Mouse (Mus musculus) erythroblast, adult 5-6 weeks (primary cell): ENCODE results near the gene Tnfrsf8. TPM values are rescaled to one million over a fixed set of nuclear protein-coding genes. Genes with fewer than 3 reads are reported as not detected.
"Not testable (repeated sequence)": the region's sequence is repeated elsewhere in the genome, so short reads cannot be mapped to it uniquely, and the experiment has no call there.

Experiments used
- ATAC-seq: replicated peaks from 2 replicates; pipeline ENCODE4 v1.8.0; 2016; ENCODE audit warnings: moderate number of reproducible peaks, mild to moderate bottlenecking, moderate TSS enrichment, inconsistent platforms; ENCODE audit not compliant: poor library complexity, low FRiP score, severe bottlenecking
- total RNA-seq, 2 experiments: library from RNA; stranded (forward) in 1 of 2; stranded (reverse) in 1 of 2; fragments of 150-400 nt in 1 of 2; fragments of 200-764, 138-1000 nt in 1 of 2; gene quantifications; 2 replicates each; pipeline versions ENCODE4 v1.2.3 to v1.2.4; 2015 to 2017; ENCODE audit warnings: low replicate concordance in 2 of 2

Tnfrsf8 gene
- total RNA-seq, 2 experiments from 2014 or later: 0.26 TPM; not detected in 1

DNA sequence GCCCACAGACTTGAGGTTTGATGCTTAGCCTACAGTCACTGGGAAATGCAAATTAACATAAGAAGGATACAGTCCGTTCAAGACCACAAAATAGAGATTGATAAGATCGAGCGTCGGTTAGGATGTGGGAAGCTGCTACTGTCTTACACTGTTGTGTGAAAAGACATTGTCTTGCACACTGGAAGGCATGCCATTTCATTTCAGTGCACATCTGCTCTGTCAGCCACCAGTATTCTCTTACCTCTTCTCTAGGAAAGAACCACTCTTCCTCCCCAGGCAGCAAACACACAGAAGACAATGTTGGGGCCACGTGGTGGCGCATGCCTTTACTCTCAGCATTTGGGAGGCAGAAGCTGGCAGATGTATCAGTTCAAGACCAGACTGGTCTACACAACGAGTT, 2.4 kb downstream of the Tnfrsf8 start:
- ATAC-seq: no peak

DNA sequence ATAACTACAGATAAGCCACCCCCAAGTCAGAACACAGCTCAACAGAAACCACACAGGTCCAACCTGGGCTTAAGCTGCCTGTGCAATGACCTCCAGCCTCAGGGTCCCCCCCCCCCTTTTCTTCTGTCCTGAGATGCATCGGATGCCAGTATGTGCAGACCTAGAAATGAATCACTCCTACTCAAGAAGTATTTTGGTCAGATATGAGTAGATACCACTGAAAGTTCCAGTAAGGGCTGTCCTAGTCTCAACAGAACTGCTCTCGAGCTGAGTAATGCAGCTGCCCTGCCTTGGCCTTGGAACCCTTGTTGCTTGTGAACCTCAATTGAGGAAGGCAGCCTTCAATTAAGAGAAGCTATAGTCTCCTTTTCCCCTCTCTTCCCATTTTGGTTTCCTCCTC, 4.1 kb downstream of the Tnfrsf8 start:
- ATAC-seq: no peak

DNA sequence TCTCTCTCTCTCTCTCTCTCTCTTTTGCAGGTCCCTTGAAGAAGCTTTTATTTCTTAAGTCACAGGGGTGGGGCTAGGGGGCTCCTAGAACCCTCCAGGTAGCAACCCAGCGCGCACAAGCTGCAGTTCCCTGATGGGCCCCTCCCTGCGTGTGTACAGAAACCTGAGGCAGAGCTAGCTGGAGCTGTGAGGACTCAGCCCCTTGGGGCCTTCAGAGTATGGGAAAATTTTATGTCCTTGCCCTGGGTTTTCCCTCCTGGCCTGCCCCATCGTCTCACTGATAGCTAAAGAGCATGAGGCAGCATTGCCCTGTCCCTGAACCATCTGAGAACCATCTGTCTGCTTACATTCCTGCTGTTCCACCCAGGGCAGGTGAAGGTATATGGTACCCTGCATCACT, 8.5 kb downstream of the Tnfrsf8 start:
- ATAC-seq: no peak

DNA sequence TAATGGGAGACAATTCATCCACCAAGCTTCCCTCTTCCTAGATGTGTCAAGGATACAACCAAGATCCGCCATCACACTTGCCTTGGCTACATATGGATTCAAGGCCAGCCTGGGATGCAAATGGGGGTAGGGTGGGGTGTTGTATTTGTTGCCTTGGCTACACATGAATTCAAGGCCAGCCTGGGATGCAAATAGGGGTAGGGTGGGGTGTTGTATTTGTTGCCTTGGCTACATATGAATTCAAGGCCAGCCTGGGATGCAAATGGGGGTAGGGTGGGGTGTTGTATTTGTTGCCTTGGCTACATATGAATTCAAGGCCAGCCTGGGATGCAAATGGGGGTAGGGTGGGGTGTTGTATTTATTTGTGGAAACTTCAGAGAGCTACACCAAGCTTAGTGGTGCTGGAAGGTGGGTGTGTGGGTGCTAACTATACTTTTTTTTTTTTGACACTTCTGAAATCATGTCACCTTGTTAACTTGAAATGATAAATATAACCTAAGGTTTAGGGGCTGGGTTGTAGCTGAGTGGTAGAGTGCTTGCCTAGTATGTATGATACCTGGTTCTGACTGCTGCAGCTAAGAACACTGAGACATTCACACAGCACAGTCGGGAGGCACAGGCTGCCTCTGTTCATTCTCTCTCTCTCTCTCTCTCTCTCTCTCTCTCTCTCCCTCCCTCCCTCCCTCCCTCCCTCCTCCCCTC, 9.2 kb downstream of the Tnfrsf8 start:
- ATAC-seq: not testable (repeated sequence)

DNA sequence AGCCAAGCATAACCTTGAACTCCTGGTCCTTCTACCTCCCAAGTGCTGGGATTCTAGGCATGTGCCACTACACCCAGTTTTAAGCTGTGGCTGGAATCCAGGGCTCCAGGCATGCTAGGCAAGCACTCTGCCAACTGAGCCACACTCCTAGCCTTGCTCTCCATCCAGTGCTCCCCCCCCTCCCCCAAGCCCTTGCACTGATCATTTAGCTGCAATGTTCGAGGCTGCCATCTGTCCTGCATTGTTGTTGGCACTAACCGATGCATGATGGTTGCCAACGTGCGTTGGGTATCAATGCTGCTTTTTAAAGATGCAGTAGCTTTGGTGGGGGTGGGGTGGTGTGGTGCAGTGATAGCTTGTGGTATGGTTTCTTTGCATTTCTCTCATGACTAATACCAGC, 10.9 kb downstream of the Tnfrsf8 start:
- ATAC-seq: no peak

DNA sequence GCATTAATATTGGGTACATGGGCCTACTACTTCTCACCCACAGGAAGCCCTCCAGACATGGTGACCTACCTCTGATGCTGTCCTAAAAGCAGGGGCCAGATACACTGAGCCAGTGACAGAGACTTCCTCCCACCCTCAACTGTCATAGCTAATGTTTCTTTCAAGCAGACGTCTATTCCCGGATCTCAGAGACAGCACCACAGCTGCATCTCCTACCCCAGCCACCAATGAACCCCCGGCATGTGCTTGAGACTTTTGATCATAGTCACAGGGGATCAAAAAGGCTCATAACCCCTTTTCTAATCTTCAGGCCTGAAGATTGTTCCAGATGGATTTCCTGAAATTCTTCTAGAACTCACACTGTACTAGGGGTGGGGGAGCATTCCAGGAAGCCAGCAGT, 12.9 kb downstream of the Tnfrsf8 start:
- no peak for ATAC-seq

DNA sequence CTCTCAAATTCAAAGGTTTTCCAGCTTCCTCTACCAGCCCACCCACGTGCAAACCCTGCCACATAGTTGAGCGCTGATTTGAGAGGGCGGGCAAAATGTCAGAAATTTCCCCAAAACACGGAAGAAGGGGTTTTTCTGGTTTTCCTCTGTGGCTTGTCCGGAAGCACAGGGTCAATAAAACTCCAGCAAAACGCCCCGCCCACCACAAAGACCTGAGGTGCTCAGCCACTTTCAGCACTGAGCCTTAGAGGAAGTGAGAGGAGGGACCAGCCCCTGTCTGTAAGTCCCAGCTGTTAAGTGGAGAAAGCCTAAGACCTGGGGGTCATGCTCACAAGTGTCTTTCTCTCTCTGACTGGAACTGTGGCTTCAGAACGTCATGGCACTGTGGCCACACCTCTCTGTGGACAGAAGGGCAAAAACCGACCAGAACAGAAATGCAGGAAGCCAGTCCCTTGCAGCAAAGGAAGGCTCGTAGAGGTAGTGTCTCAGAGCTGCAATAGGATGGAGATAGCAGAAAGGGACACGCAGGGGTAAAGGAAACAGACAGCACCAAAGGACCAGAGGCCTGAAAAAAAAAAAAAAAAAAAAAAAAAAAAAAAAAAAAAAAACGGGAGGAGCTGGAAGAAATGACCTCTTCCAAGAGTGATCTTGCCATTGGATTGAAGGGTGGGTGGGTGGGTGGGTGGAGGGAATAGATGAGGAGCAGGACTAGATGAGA, 14.6 kb downstream of the Tnfrsf8 start:
- no peak for ATAC-seq

DNA sequence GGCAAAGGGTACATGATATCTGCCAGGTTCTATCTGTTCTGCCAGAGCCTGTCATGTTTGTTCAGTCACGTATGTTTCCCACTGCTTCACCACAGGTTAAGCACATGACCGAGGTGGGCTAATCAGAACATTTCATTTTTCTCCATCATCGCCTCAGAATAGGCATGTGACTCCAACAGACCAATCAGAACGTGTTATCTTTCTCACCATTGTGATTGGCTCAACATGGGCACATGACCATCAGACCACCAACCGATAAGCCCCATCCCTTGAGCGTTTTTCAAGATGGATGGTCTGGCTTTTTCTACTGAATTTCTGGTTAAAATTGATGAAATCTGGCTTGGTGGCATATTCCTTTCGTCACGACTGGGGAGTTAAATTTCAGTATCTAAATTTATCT, 15.6 kb downstream of the Tnfrsf8 start:
- ATAC-seq: no peak

DNA sequence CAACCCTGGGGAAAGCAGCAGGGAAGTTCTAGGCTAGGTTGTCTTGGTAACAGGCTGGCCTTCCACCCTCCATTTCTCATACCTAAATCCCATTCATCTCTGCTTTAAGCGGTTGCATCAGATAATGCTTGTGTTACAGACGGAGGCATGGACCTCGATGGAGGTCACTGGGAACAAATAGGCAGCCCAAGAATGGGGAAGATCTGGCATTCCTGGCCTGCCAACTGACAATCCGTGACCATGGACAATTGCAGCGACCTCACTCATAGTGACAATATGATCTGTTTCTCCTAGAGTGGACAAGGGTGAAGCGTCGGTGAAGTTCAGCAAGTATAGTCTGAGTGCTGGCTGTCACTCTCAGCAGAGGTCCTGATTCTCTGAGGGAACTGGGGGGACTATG, 16.1 kb downstream of the Tnfrsf8 start:
- ATAC-seq: no peak

DNA sequence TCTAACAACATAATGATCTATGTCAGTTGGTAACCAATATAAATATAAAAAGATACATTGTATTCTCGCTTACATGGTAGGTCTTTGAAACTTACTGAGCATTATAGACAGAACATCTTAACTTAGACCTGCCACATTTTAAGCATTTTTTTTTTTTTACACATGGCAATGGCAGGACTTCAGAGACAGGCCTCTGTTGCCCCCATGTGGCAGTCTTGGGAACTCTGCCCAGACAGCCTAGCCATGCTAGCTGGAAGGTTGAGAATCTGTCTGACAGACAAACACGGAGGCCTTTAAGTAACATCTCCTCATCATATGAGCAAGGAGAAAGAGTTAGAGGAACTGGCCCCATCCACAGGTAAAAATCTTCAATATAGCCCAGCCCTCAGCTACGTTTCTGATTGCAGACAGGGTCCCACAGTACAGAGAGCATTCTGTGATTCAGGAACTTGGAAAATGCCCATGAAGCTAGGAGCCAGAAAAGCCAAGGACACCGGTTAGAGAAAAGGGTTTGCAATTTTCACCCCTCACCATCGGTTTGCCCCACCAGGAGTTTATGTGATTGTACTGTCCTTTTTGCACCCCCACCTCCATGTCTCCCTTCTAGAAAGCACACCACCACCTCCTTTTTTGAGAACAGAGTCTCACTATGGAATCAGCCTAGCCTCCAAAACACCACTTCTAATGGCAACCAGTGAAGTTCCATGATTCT, 19.2 kb downstream of the Tnfrsf8 start:
- no peak for ATAC-seq

DNA sequence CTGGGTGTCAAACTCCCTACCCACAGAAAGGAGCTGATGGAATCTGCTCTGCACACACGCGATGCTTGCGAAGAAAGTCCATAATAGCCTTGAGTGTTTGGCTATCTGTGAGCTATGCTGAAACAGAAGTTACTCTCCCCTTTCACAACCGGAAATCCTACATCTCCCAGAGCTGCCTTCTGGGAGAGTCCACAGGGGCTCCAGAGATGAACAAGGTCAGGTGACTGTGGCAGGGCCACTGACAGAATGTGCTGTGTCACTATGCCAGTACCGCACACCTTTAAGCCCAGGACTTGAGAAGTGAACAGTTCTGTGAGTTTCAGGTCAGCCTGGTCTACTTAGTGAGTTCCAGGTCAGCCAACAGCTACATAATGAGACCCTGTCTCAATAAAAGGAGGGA, 20.4 kb downstream of the Tnfrsf8 start:
- ATAC-seq: no peak

DNA sequence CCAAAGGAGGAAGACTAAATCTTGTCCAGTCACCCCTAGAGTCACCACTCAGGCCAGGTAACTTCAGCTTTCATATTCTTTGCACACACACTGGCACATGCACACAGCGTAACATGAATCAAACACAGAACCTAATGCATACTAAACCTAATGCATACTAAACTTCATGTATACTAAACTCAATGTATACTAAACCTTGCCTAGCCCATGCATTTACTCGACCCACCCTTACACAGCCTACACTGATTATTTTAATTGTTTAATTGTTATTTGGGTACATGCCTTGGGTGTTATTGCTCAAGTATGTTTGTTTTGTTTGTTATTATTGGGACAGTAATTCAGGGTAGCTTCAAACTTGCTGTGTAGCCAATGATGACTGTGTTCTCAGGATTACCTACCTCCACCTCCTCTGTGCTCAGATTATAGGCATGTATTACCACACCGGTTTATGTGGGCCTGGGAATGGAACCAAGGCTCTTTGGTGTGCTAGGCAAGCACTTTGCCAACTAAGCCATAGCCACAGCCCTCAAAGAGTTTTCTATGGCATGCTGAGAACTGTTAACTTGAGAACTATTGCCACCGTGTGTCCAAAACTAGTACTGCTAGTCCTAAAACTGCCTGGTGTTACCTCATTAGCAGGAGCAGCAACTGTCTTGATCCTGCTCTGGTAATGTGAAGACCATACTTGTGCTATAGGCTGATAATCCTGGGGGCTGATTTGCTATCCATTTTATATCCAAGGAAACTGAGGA, 28.4 kb downstream of the Tnfrsf8 start:
- peak; percentile 69; the same call in 1 of the 2 replicates for ATAC-seq

DNA sequence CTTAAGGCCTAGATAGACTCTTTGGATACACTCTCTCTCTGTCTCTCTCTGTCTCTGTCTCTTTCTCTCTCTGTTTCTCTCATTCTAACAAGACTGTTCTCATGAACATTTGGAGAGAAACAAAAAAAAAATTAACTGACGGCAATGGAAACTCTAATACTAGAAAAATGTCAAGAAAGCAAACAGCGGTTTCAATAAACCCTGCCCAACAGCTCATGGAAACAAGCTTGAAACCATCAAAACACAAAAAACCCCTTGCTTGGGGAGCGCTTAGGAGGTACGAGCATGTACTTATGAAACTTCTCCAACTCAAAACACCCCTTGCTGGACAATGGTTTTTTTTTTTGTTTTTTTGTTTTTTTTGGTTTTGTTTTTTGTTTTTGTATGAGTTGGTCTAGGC, 30.3 kb downstream of the Tnfrsf8 start:
- ATAC-seq: no peak

DNA sequence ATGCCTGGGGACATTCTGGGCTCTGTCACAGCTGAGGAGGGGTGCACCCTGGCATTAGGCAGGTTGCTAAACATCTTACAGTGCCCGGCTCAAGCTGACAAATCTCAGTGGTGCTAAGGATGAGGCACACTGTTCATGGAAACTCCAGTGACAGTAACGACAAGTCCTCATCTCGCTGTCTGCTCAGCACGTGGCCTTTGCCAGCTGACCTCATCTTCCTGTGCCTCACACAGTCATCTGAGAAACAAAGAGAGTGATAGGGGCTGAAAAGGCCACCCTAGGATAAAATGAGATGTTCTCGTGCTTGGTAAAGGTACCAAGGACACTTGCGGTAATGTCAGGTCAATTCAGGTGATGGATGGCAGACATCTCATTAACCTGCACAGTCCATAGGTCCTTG, 31.5 kb downstream of the Tnfrsf8 start:
- ATAC-seq: no peak

DNA sequence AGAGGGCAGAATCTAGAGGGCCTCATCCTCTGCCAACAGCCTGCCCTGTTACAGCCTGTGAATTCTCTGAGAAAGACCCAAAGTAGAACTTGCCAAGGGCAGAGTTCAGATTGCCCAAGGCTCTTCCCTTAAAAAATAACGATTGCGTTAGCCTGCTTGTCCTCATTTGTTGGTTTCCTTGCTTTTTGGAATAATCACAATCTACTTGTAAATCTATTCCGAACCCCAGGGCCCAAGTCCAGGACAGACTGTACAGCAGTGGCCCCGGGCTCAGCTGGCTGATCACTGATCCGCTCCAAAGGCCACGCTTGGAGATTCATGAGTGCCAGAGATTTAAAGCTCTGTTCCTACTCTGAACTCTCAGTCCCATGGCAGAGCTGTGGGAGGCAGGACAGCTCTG, 34.0 kb downstream of the Tnfrsf8 start:
- no peak for ATAC-seq

DNA sequence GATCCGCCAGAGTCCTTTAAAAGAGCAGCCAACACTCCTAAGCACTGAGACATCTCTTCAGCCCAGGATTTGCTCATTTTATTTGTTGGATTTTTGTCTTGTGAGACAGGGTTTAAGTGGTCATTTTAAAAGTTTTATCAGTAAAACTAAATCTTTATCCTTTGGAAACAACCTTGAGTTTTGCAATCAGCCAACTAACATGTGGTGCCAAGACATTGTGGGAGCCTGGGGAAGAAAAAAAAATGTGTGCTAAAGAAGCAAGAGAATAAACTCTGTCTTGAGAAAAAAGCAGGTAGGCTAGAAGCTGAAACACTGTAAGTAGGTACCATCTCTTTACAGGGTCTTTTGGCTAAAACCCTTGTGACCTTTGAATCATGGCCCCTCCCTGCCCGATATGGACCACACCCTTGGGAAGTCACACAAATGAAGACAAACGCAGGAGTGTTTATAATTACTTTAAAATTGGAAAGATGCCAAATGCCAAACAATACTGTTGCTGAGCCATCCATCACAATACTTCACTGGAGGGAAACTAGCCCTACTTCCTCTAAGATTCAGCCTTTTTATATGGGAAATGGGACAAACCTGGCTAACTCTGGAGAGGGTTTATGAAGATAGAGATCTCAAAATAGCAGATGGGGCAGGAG, 36.1 kb downstream of the Tnfrsf8 start:
- no peak for ATAC-seq

DNA sequence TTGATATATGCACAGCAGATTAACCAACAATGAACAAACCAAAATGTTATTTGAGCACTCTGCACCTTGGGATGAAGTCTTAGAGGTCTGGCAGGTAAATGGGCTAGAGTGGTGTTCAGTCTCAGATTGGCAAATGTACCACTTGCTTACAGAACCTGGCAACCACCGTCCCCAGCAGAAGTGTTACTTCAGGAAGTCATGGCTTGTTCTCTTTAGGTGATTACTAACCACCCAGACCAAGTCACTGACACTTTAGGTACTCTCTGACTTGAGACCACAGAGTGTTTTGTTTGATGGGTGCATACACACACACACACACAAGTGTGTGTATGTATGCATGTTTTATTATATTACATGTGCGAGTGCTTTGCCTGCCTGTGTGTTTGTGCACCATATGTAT, 36.7 kb downstream of the Tnfrsf8 start:
- no peak for ATAC-seq

DNA sequence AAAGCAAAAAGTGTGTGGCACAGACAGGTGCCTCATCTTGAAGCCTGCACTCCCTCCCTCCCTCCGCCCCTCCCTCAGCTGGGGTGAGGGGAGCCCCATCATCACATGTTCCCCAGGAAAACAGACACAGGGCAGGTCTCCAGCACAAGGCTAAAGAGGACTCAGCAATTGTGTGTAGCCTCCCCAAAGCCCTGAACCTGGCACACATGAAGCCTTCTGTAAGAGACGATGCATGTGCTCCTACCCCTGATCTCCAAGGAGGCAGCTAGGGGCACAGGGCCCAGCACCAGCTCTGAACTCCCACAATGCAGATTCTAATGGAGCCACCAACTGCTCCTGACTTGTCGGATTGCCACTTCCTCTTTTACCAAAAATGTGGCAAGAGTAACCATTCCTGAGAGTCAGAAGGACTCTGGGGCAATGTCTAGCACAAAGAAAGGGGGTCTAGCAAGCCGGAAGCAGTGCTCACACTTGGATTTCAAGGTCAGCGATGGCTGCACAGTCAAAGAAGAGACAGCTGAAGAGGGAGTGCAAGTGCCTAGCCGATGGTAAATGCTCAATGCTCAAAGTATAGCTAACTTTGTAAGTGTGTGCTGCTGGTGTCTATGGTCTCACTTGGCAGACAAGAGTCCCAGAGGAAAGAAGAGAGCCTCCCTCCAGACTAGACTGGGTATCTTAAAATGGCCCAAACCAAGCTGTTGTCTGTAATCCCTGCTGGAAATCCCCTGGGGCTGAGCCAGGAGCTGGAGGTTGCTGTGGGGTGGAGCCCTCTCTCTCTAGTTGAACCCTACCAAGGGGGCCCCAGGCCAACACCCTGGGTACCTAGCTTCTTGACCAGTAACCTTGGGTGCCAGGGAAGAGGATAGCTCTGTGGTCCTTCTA, 38.4 kb downstream of the Tnfrsf8 start:
- ATAC-seq: no peak

DNA sequence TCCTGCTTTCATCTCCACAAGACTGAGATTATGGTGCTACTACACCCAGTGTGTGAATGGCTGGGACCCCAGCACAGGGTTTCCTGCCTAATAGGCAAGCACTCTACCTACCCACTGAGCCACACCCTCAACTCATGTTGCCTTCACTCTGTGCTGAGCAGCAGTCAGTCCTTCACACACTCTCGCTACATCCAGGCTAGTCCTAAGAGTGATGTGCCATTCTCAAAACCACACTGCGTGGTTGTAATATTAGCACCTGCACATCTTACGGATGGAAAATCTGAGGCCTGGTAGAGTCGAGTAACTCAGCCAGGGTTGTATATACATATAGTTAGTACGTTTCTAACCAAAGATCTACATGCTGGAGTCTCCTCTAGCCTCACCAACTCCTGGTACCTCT, 40.1 kb downstream of the Tnfrsf8 start:
- no peak for ATAC-seq
